Mouse (Mus musculus) urinary bladder, postnatal 25 days (tissue): Measurements from ENCODE around the gene Vmn1r220.
"Not testable (repeated sequence)": the region's sequence is repeated elsewhere in the genome, so short reads cannot be mapped to it uniquely, and the experiment has no call there.

ENCODE experiments used
- DNase-seq: peaks from one replicate; pipeline ENCODE4 v3.0.0; 2022; ENCODE audit warnings: low spot score

Vmn1r220 gene

GRCm38 (mm10) chr13:23187875-23188274, at the start of gene Vmn1r220:
Gene Vmn1r220 (minus strand): TSS chr13:23187975.
- DNase-seq, result no peak

- DNase-seq, result not testable (repeated sequence)
These were observed 48.1 kb upstream of the Vmn1r220 start, which contains the start of gene Vmn1r222 for GRCm38 (mm10) chr13:23235847-23236246. Gene Vmn1r222 (minus strand): TSS chr13:23235947.

GRCm38 (mm10) chr13:23213827-23214226, 26.1 kb upstream of the Vmn1r220 start, which contains the start of gene Vmn1r221:
Gene Vmn1r221 (plus strand): TSS chr13:23214127.
- DNase-seq, result not testable (repeated sequence)

GRCm38 (mm10) chr13:23203885-23204284, 16.1 kb upstream of the Vmn1r220 start:
- DNase-seq, result not testable (repeated sequence)

GRCm38 (mm10) chr13:23166471-23166870, 21.3 kb downstream of the Vmn1r220 start:
- DNase-seq, result not testable (repeated sequence)

- DNase-seq, result no peak
These were observed 28.8 kb downstream of the Vmn1r220 start, which contains the start of gene Vmn1r219 for GRCm38 (mm10) chr13:23159012-23159411. Gene Vmn1r219 (plus strand): TSS chr13:23159312.

GRCm38 (mm10) chr13:23157848-23158247, 29.9 kb downstream of the Vmn1r220 start:
- DNase-seq, result no peak

GRCm38 (mm10) chr13:23138880-23139279, 48.9 kb downstream of the Vmn1r220 start:
- DNase-seq, result no peak

GRCm38 (mm10) chr13:23133501-23133900, 54.3 kb downstream of the Vmn1r220 start:
- DNase-seq, result no peak

GRCm38 (mm10) chr13:23133099-23133498, 54.7 kb downstream of the Vmn1r220 start, which contains the start of gene Vmn1r218:
Gene Vmn1r218 (plus strand): TSS chr13:23133155.
- no peak for DNase-seq
